Mouse (Mus musculus): Measurements from ENCODE around the gene Pde6g.

DNA sequence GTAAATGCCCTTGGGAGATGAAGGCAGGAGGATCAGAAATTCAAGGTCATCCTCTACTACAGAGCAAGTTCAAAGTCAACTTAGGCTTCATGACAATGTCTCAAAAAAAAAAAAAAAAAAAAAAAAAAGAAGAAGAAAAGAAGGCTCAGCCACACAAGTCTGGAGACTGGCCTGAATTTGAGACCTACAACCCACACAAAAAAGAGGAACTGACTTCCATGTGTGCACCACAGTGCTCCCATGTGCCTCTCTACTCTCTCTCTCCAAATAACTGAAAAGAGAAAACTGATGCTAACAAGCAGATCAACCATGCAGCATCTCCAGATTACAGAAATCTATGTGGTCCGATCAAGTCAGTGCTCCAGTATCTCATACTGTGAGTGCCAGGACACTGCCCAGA, 48.5 kb downstream of the Pde6g start:
- no peak for TF ChIP-seq CTCF (IDR thresholded peaks at IDR 0.05)
- no peak for TF ChIP-seq EP300 (IDR thresholded peaks at IDR 0.05)

Data from lung, postnatal 0 days (tissue).